ENCODE assay signal across 9 mouse cellular contexts in genomic region chr5:118814052-118814451, GRCm38 (mm10).
DNase-seq lines count a peak whose midpoint lies in the region; ATAC-seq lines count a peak whose summit lies in the region.
"Had no signal": no experiment of that assay in that cellular context is flagged by ENCODE, and none has a peak within 500 bp of the region (broad histone marks: within the 10 kb centered on the region; RNA-seq: fewer than 3 reads in every experiment).

No protein-coding gene starts in this region.

- no peak overlapping the region for H3K4me2 ChIP-seq in midbrain, embryonic 11.5 days
- H3K4me2 ChIP-seq: liver, embryonic 15.5 days had no signal

- 59% methylated on average over 6 of the region's 6 CpGs for WGBS in midbrain, embryonic 10.5 days
- 61% methylated on average over 6 of the region's 6 CpGs for WGBS in midbrain, embryonic 11.5 days
- WGBS in limb, embryonic 10.5 days, result 61% methylated on average over 6 of the region's 6 CpGs

- no peak overlapping the region for H3K9ac ChIP-seq in midbrain, embryonic 11.5 days (ENCODE audit: low read length)
- H3K9ac ChIP-seq: liver, embryonic 15.5 days had no signal

- no peak overlapping the region for H3K27ac ChIP-seq in midbrain, embryonic 10.5 days (replicated peaks)
- H3K27ac ChIP-seq in midbrain, embryonic 11.5 days (ENCODE audit: low read depth, low read length), result no peak overlapping the region
- no peak overlapping the region for H3K27ac ChIP-seq in limb, embryonic 10.5 days
- H3K27ac ChIP-seq: liver, embryonic 15.5 days had no signal

- no peaks in the 10 kb centered on the region for H3K36me3 ChIP-seq in midbrain, embryonic 10.5 days
- H3K36me3 ChIP-seq in midbrain, embryonic 11.5 days (ENCODE audit: control insufficient read depth, insufficient read depth, low read length), result no peaks in the 10 kb centered on the region
- no peaks in the 10 kb centered on the region for H3K36me3 ChIP-seq in limb, embryonic 10.5 days
- H3K36me3 ChIP-seq: liver, embryonic 15.5 days had no signal

- no peak overlapping the region for H3K4me3 ChIP-seq in midbrain, embryonic 10.5 days
- H3K4me3 ChIP-seq in midbrain, embryonic 11.5 days (ENCODE audit: low read depth, low read length), result no peak overlapping the region
- H3K4me3 ChIP-seq in limb, embryonic 10.5 days, result no peak overlapping the region
- H3K4me3 ChIP-seq: liver, embryonic 15.5 days had no signal

- DNase-seq in adrenal gland, adult (ENCODE audit: inconsistent age in 2 of 2, low spot score in 1 of 2), result peak; percentile 31 to 69
- no peak for DNase-seq in adrenal gland, adult 8-10 months
- peak; percentile 48 for DNase-seq in midbrain, embryonic 10.5 days (ENCODE audit: low spot score)
- no peak for DNase-seq in midbrain, embryonic 11.5 days (ENCODE audit: low spot score, missing footprints)
- peak; percentile 74 for DNase-seq in embryo, embryonic 11 days
- DNase-seq in limb, embryonic 10.5 days (ENCODE audit: low spot score), result peak; percentile 67
- no peak for DNase-seq in T-cell, adult 2 months (ENCODE audit: low spot score)
- DNase-seq in spleen, postnatal 4 days (ENCODE audit: low spot score in 2 of 2), result no peak

- H3K27me3 ChIP-seq in midbrain, embryonic 10.5 days (ENCODE audit: low read depth, poor library complexity, severe bottlenecking), result peaks cover 6% of the 10 kb centered on the region; the same call in 1 of the 2 replicates
- no peaks in the 10 kb centered on the region for H3K27me3 ChIP-seq in midbrain, embryonic 11.5 days (ENCODE audit: control insufficient read depth, insufficient read depth, low read length)
- H3K27me3 ChIP-seq in limb, embryonic 10.5 days (ENCODE audit: low read depth, poor library complexity, severe bottlenecking), result peaks cover 59% of the 10 kb centered on the region
- H3K27me3 ChIP-seq: liver, embryonic 15.5 days had no signal

- no peak for ATAC-seq in midbrain, embryonic 11.5 days (ENCODE audit: low FRiP score)

- peaks cover 3% of the 10 kb centered on the region; the same call in 1 of the 2 replicates for H3K4me1 ChIP-seq in midbrain, embryonic 10.5 days
- no peaks in the 10 kb centered on the region for H3K4me1 ChIP-seq in midbrain, embryonic 11.5 days (ENCODE audit: control insufficient read depth, insufficient read depth, low read length)
- peaks cover 45% of the 10 kb centered on the region for H3K4me1 ChIP-seq in limb, embryonic 10.5 days
- H3K4me1 ChIP-seq: liver, embryonic 15.5 days had no signal

- no peaks in the 10 kb centered on the region for H3K9me3 ChIP-seq in midbrain, embryonic 10.5 days (replicated peaks)
- H3K9me3 ChIP-seq in midbrain, embryonic 11.5 days (ENCODE audit: control insufficient read depth, low read length), result no peaks in the 10 kb centered on the region
- H3K9me3 ChIP-seq in limb, embryonic 10.5 days (replicated peaks), result no peaks in the 10 kb centered on the region
- H3K9me3 ChIP-seq: liver, embryonic 15.5 days had no signal

Comparison
In these comparisons a context has a peak if more than half of its experiments do, and no peak if none do; other contexts are left out.
1. DNase-seq: peak in adrenal gland, adult (2 of 2), midbrain, embryonic 10.5 days (single experiment), embryo, embryonic 11 days (single experiment) and limb, embryonic 10.5 days (single experiment); none in adrenal gland, adult 8-10 months (single experiment), midbrain, embryonic 11.5 days (single experiment), T-cell, adult 2 months (single experiment) and spleen, postnatal 4 days (0 of 2).